Mouse (Mus musculus): ENCODE measurements around the gene Tunar.

DNA sequence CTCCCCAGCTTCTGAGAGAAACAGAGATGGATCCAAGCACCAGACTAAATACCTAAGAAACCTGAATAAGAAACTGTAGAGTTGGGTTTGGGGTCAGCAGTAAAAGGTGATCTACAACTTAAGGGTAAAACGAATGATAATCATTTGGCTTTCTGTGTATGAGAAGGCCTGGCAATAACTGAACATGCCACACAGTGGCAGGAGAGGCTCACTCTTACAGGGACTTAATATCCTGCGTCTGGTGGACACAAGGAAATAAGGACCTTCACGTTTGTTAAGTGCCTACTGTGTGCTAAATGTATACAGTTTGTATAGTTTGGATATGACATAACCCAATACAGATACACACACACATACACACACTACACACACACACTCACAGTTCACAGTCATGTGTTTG is 98.2 kb downstream of the Tunar start:
- TF ChIP-seq CTCF (conservative IDR thresholded peaks at IDR 0.05; ENCODE audit: low read length): no peak
- TF ChIP-seq NANOG (IDR thresholded peaks at IDR 0.05; ENCODE audit: borderline replicate concordance, low read length): no peak
